Mouse (Mus musculus): ENCODE measurements at regions not wholly inside any gene's neighbourhood (a gene's known extent, or its start where the extent isn't known, plus 50 kb on each side); places are given as distances from the start of the nearest gene placed in this dataset.

DNA sequence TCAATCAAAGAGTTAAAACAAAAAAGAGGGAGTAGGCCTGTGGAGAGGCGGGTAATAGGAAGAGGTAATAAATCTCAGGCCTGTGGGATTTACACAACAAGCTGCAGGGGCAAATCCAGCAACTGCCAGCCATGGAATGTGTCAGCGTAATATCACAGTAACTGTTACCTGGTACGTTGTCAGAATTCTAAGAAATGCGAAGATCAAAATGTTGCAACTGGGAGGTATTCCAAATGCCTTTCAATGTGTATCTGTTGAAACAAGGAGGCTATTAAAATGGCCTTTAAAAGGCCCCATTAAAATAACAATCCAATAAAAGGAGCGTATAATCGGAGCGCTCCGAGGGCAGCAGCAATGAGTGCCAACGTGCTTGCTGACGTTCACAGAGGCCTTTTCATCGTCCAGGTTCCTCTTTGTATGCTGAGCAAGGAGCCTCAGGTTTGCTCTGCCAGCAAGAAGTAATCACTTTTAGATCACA lies 205.7 kb upstream of the Hhip start:
- no peak for ATAC-seq (ENCODE audit: insufficient number of reproducible peaks, insufficient read depth, low FRiP score, low read depth)
- Histone ChIP-seq H3K27me3 (ENCODE audit: control insufficient read depth, insufficient read depth, low read length) (no peaks in the 10 kb centered on the region), H3K4me2 (ENCODE audit: low read length) (no peak overlapping the region), H3K4me3 (ENCODE audit: control insufficient read depth in 1 of 2, insufficient read depth in 1 of 2, low read depth in 1 of 2, low read length in 2 of 2) (no peak overlapping the region), H3K27ac (replicated peaks in 1 of 2; ENCODE audit: control insufficient read depth in 1 of 2, insufficient read depth in 1 of 2, low read depth in 2 of 2, low read length in 2 of 2) (no peak overlapping the region), H3K9me3 (ENCODE audit: control insufficient read depth, low read length) (no peaks in the 10 kb centered on the region), H3K36me3 (ENCODE audit: control insufficient read depth, insufficient read depth, low read length) (no peaks in the 10 kb centered on the region), H3K4me1 (ENCODE audit: control insufficient read depth in 2 of 2, insufficient read depth in 2 of 2, low read length in 2 of 2) (no peaks in the 10 kb centered on the region), H3K9ac (ENCODE audit: low read length) (no peak overlapping the region)
- WGBS: 83% methylated on average over 11 of the region's 11 CpGs

DNA sequence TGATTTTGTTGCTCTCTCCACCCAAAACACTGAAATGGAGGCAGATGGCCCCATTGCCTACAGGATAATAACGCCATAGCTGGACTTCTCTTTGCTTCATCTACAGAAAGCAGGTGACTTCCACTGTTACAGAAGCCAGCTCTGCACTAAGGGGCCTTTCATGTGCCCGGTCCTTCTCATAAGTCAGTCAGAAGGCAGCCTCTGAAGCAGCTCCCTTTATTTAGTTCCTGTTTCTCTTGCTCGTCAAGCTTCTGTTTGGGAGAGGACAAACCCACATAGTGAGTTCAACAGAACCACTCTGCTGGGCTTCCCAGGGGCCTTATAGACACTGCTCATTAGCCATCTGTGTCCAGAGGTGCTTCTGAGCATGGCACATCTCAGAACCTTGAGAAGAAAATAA lies 205.1 kb upstream of the Hhip start:
- Histone ChIP-seq H3K27me3 (ENCODE audit: control insufficient read depth, insufficient read depth, low read length) (no peaks in the 10 kb centered on the region), H3K9me3 (ENCODE audit: control insufficient read depth, low read length) (no peaks in the 10 kb centered on the region), H3K4me1 (ENCODE audit: control insufficient read depth in 2 of 2, insufficient read depth in 2 of 2, low read length in 2 of 2) (no peaks in the 10 kb centered on the region), H3K27ac (replicated peaks in 1 of 2; ENCODE audit: control insufficient read depth in 1 of 2, insufficient read depth in 1 of 2, low read depth in 2 of 2, low read length in 2 of 2) (no peak overlapping the region), H3K9ac (ENCODE audit: low read length) (no peak overlapping the region), H3K4me2 (ENCODE audit: low read length) (no peak overlapping the region), H3K36me3 (ENCODE audit: control insufficient read depth, insufficient read depth, low read length) (no peaks in the 10 kb centered on the region), H3K4me3 (ENCODE audit: control insufficient read depth in 1 of 2, insufficient read depth in 1 of 2, low read depth in 1 of 2, low read length in 2 of 2) (no peak overlapping the region)
- no peak for ATAC-seq (ENCODE audit: insufficient number of reproducible peaks, insufficient read depth, low FRiP score, low read depth)
- 75% methylated on average over 3 of the region's 3 CpGs for WGBS

DNA sequence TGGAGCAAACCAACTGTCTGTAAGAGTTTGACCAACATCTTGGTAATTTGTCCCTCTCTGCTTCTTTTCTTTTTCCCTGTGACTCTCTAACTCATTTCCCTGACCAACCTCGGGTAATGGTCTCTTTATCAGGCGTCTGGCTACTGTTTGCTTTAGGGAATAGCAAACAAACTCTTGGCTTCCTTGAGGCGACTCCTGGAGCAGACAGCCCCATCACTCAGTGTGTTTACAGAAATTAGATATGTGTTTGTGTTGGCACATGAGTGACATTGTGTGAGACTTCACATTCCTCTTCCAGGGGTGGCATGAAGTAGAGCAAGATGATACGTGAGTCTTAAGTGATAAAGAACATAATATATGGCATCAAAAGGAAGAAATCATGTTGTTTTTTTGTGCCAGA lies 195.7 kb upstream of the Hhip start:
- Histone ChIP-seq H3K27me3 (ENCODE audit: control insufficient read depth, insufficient read depth, low read length) (no peaks in the 10 kb centered on the region), H3K4me3 (ENCODE audit: control insufficient read depth in 1 of 2, insufficient read depth in 1 of 2, low read depth in 1 of 2, low read length in 2 of 2) (no peak overlapping the region), H3K9ac (ENCODE audit: low read length) (no peak overlapping the region), H3K4me2 (ENCODE audit: low read length) (no peak overlapping the region), H3K4me1 (ENCODE audit: control insufficient read depth in 2 of 2, insufficient read depth in 2 of 2, low read length in 2 of 2) (no peaks in the 10 kb centered on the region; a peak in 1 of 4 replicates), H3K36me3 (ENCODE audit: control insufficient read depth, insufficient read depth, low read length) (no peaks in the 10 kb centered on the region), H3K27ac (replicated peaks in 1 of 2; ENCODE audit: control insufficient read depth in 1 of 2, insufficient read depth in 1 of 2, low read depth in 2 of 2, low read length in 2 of 2) (no peak overlapping the region), H3K9me3 (ENCODE audit: control insufficient read depth, low read length) (no peaks in the 10 kb centered on the region)
- ATAC-seq (ENCODE audit: insufficient number of reproducible peaks, insufficient read depth, low FRiP score, low read depth): no peak
- 27% methylated on average over 4 of the region's 4 CpGs for WGBS

DNA sequence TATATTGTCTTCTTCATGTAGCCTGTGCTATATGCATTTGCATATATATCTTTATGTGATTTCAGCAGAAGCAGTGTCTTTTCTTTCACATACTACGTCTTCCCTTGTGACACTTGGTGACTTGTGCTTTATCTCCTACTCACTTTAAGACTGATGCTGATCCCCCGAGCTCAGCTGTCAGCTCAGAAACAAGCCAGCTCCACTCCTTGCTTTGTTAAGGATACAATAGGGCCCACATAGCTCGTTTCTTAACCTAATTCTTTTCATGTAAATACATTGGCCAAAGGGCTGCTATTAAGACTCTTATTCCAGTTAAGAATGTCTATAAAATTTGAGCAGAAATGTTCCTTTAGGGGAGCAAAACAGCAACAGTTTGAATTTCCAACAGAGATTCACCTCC lies 193.8 kb upstream of the Hhip start:
- Histone ChIP-seq H3K27me3 (ENCODE audit: control insufficient read depth, insufficient read depth, low read length) (no peaks in the 10 kb centered on the region), H3K9me3 (ENCODE audit: control insufficient read depth, low read length) (no peaks in the 10 kb centered on the region), H3K4me3 (ENCODE audit: control insufficient read depth in 1 of 2, insufficient read depth in 1 of 2, low read depth in 1 of 2, low read length in 2 of 2) (no peak overlapping the region), H3K27ac (replicated peaks in 1 of 2; ENCODE audit: control insufficient read depth in 1 of 2, insufficient read depth in 1 of 2, low read depth in 2 of 2, low read length in 2 of 2) (no peak overlapping the region), H3K4me1 (ENCODE audit: control insufficient read depth in 2 of 2, insufficient read depth in 2 of 2, low read length in 2 of 2) (no peaks in the 10 kb centered on the region; a peak in 1 of 4 replicates), H3K36me3 (ENCODE audit: control insufficient read depth, insufficient read depth, low read length) (no peaks in the 10 kb centered on the region), H3K9ac (ENCODE audit: low read length) (no peak overlapping the region), H3K4me2 (ENCODE audit: low read length) (no peak overlapping the region)
- ATAC-seq (ENCODE audit: insufficient number of reproducible peaks, insufficient read depth, low FRiP score, low read depth): no peak
- 11% methylated on average over 3 of the region's 3 CpGs for WGBS

GRCm38 (mm10) chr8:80250305-80251161 lies 192.7 kb upstream of the Hhip start:
- no peak overlapping the region for H3K4me3 ChIP-seq (ENCODE audit: control insufficient read depth in 1 of 2, insufficient read depth in 1 of 2, low read depth in 1 of 2, low read length in 2 of 2)
- no peaks in the 10 kb centered on the region for H3K36me3 ChIP-seq (ENCODE audit: control insufficient read depth, insufficient read depth, low read length)
- WGBS: 82% methylated on average over 7 of the region's 7 CpGs
- H3K4me1 ChIP-seq (ENCODE audit: control insufficient read depth in 2 of 2, insufficient read depth in 2 of 2, low read length in 2 of 2): no peaks in the 10 kb centered on the region; a peak in 1 of 4 replicates
- no peaks in the 10 kb centered on the region for H3K9me3 ChIP-seq (ENCODE audit: control insufficient read depth, low read length)
- ATAC-seq (ENCODE audit: insufficient number of reproducible peaks, insufficient read depth, low FRiP score, low read depth): no peak
- no peak overlapping the region for H3K27ac ChIP-seq (replicated peaks in 1 of 2; ENCODE audit: control insufficient read depth in 1 of 2, insufficient read depth in 1 of 2, low read depth in 2 of 2, low read length in 2 of 2)
- no peak overlapping the region for H3K4me2 ChIP-seq (ENCODE audit: low read length)
- H3K27me3 ChIP-seq (ENCODE audit: control insufficient read depth, insufficient read depth, low read length): no peaks in the 10 kb centered on the region
- H3K9ac ChIP-seq (ENCODE audit: low read length): no peak overlapping the region

DNA sequence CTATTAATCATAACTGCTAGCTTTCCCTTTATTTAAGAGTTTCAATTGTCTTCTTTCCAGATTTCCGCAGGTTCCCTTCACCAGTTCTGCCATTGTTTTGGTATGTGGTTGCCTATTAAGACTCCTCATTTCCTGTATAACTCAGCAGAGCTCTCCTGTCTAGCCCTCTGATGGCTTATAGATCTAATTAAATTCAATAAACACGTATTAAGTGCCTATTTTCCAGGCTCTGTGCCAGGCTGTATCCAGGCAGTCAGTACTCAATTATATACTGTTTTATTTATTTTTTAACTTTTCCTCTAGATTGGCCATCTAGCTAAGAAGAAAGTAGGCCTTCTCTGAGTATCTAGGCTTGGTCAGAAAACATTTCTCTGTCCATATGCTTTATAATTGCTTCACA lies 192.0 kb upstream of the Hhip start:
- Histone ChIP-seq H3K4me3 (ENCODE audit: control insufficient read depth in 1 of 2, insufficient read depth in 1 of 2, low read depth in 1 of 2, low read length in 2 of 2) (no peak overlapping the region), H3K27me3 (ENCODE audit: control insufficient read depth, insufficient read depth, low read length) (no peaks in the 10 kb centered on the region), H3K9me3 (ENCODE audit: control insufficient read depth, low read length) (no peaks in the 10 kb centered on the region), H3K4me2 (ENCODE audit: low read length) (no peak overlapping the region), H3K27ac (replicated peaks in 1 of 2; ENCODE audit: control insufficient read depth in 1 of 2, insufficient read depth in 1 of 2, low read depth in 2 of 2, low read length in 2 of 2) (no peak overlapping the region), H3K9ac (ENCODE audit: low read length) (no peak overlapping the region), H3K36me3 (ENCODE audit: control insufficient read depth, insufficient read depth, low read length) (no peaks in the 10 kb centered on the region), H3K4me1 (ENCODE audit: control insufficient read depth in 2 of 2, insufficient read depth in 2 of 2, low read length in 2 of 2) (no peaks in the 10 kb centered on the region; a peak in 1 of 4 replicates)
- WGBS: 73% methylated on average over 2 of the region's 2 CpGs
- ATAC-seq (ENCODE audit: insufficient number of reproducible peaks, insufficient read depth, low FRiP score, low read depth): no peak

- H3K9me3 ChIP-seq (ENCODE audit: control insufficient read depth, low read length): no peaks in the 10 kb centered on the region
- H3K4me2 ChIP-seq (ENCODE audit: low read length): no peak overlapping the region
- H3K4me1 ChIP-seq (ENCODE audit: control insufficient read depth in 2 of 2, insufficient read depth in 2 of 2, low read length in 2 of 2): no peaks in the 10 kb centered on the region
- WGBS: 71% methylated on average over 4 of the region's 4 CpGs
- no peak for ATAC-seq (ENCODE audit: insufficient number of reproducible peaks, insufficient read depth, low FRiP score, low read depth)
- H3K4me3 ChIP-seq (ENCODE audit: control insufficient read depth in 1 of 2, insufficient read depth in 1 of 2, low read depth in 1 of 2, low read length in 2 of 2): no peak overlapping the region
- H3K27ac ChIP-seq (replicated peaks in 1 of 2; ENCODE audit: control insufficient read depth in 1 of 2, insufficient read depth in 1 of 2, low read depth in 2 of 2, low read length in 2 of 2): no peak overlapping the region
- no peak overlapping the region for H3K9ac ChIP-seq (ENCODE audit: low read length)
- no peaks in the 10 kb centered on the region for H3K27me3 ChIP-seq (ENCODE audit: control insufficient read depth, insufficient read depth, low read length)
- H3K36me3 ChIP-seq (ENCODE audit: control insufficient read depth, insufficient read depth, low read length): no peaks in the 10 kb centered on the region
Observed at GRCm38 (mm10) chr8:80239879-80240278, 182.1 kb upstream of the Hhip start.

- H3K9me3 ChIP-seq (ENCODE audit: control insufficient read depth, low read length): no peaks in the 10 kb centered on the region
- no peaks in the 10 kb centered on the region for H3K27me3 ChIP-seq (ENCODE audit: control insufficient read depth, insufficient read depth, low read length)
- no peak for ATAC-seq (ENCODE audit: insufficient number of reproducible peaks, insufficient read depth, low FRiP score, low read depth)
- no peak overlapping the region for H3K9ac ChIP-seq (ENCODE audit: low read length)
- H3K4me1 ChIP-seq (ENCODE audit: control insufficient read depth in 2 of 2, insufficient read depth in 2 of 2, low read length in 2 of 2): no peaks in the 10 kb centered on the region
- no peaks in the 10 kb centered on the region for H3K36me3 ChIP-seq (ENCODE audit: control insufficient read depth, insufficient read depth, low read length)
- H3K27ac ChIP-seq (replicated peaks in 1 of 2; ENCODE audit: control insufficient read depth in 1 of 2, insufficient read depth in 1 of 2, low read depth in 2 of 2, low read length in 2 of 2): no peak overlapping the region
- WGBS: 79% methylated on average over 1 of the region's 1 CpGs
- H3K4me2 ChIP-seq (ENCODE audit: low read length): no peak overlapping the region
- no peak overlapping the region for H3K4me3 ChIP-seq (ENCODE audit: control insufficient read depth in 1 of 2, insufficient read depth in 1 of 2, low read depth in 1 of 2, low read length in 2 of 2)
Observed at GRCm38 (mm10) chr8:80210361-80210760, 152.6 kb upstream of the Hhip start.
